Mouse (Mus musculus) forebrain, postnatal 0 days (tissue): Measurements from ENCODE around the gene BC067074. TPM values are rescaled to one million over a fixed set of nuclear protein-coding genes. Genes with fewer than 3 reads are reported as not detected.
"Not testable (repeated sequence)": the region's sequence is repeated elsewhere in the genome, so short reads cannot be mapped to it uniquely, and the experiment has no call there.

ENCODE experiments used
- ATAC-seq: fragments of 200-750 bp; cut with Nextera tagmentation; 2 replicates; pipeline ENCODE4 v1.8.0; 2017; ENCODE audit warnings: mild to moderate bottlenecking, moderate library complexity
- DNase-seq: peaks from one replicate; pipeline ENCODE4 v3.0.0-alpha.2; 2015
- H3K27ac ChIP-seq: fragments of 300-500 bp; sonication (generic); 2 replicates; pipeline ENCODE4 v1.5.1; 2014; ENCODE audit warnings: low read depth, mild to moderate bottlenecking, antibody characterized with exemption, low read length, moderate library complexity, mixed read lengths
- H3K27me3 ChIP-seq: fragments of 300-500 bp; sonication (generic); 2 replicates; pipeline ENCODE4 v1.6.1; 2014; ENCODE audit warnings: mild to moderate bottlenecking, low read length, mixed read lengths; ENCODE audit not compliant: insufficient read depth
- H3K36me3 ChIP-seq: fragments of 300-500 bp; sonication (generic); 2 replicates; pipeline ENCODE4 v1.6.1; 2014; ENCODE audit warnings: mild to moderate bottlenecking, moderate library complexity; ENCODE audit not compliant: insufficient read depth
- H3K4me1 ChIP-seq: fragments of 300-500 bp; sonication (generic); 2 replicates; pipeline ENCODE4 v1.6.1; 2014; ENCODE audit warnings: antibody characterized with exemption; ENCODE audit not compliant: insufficient read depth
- H3K4me2 ChIP-seq: fragments of 300-500 bp; sonication (generic); 2 replicates; pipeline ENCODE4 v1.6.1; 2014; ENCODE audit warnings: low read depth, mild to moderate bottlenecking, moderate library complexity
- H3K4me3 ChIP-seq: fragments of 300-500 bp; sonication (generic); 2 replicates; pipeline ENCODE4 v1.5.1; 2014; ENCODE audit warnings: low read depth, low read length, mixed read lengths
- H3K9ac ChIP-seq: fragments of 300-500 bp; sonication (generic); 2 replicates; pipeline ENCODE4 v1.6.1; 2014; ENCODE audit warnings: mild to moderate bottlenecking
- H3K9me3 ChIP-seq: fragments of 300-500 bp; sonication (generic); 2 replicates; pipeline ENCODE4 v1.6.1; 2016; ENCODE audit warnings: low read length
- CTCF ChIP-seq: sonication (generic); IDR thresholded peaks from 2 replicates; pipeline ENCODE4 v1.5.1; 2016; ENCODE audit warnings: antibody characterized with exemption, control low read depth, low read depth
- WGBS: fragments of 180-500 bp; shearing (Covaris S2); extraction: QIAGEN DNeasy Blood & Tissue Kit; methylation state at CpG from one replicate; pipeline ENCODE4 v1.1.7; 2014; 5-methylcytosine and 5-hydroxymethylcytosine counted together
- polyA plus RNA-seq: library from polyadenylated mRNA; unstranded; fragments of >200 nt; fragmentation: Nextera tagmentation; extraction: Ambion mirVana; gene quantifications from 2 replicates; pipeline ENCODE4 v1.2.1, GENCODE M21; 2015
- total RNA-seq: library from RNA; depleted of rRNA; stranded (reverse); fragments of >200 nt; gene quantifications from 2 replicates; pipeline ENCODE4 v1.2.3, GENCODE M21; 2014; rRNA removed

BC067074 gene
- total RNA-seq (1.2 and 1.5 TPM in 2 replicates), polyA plus RNA-seq (0.40 and 0.56 TPM in 2 replicates)

DNA sequence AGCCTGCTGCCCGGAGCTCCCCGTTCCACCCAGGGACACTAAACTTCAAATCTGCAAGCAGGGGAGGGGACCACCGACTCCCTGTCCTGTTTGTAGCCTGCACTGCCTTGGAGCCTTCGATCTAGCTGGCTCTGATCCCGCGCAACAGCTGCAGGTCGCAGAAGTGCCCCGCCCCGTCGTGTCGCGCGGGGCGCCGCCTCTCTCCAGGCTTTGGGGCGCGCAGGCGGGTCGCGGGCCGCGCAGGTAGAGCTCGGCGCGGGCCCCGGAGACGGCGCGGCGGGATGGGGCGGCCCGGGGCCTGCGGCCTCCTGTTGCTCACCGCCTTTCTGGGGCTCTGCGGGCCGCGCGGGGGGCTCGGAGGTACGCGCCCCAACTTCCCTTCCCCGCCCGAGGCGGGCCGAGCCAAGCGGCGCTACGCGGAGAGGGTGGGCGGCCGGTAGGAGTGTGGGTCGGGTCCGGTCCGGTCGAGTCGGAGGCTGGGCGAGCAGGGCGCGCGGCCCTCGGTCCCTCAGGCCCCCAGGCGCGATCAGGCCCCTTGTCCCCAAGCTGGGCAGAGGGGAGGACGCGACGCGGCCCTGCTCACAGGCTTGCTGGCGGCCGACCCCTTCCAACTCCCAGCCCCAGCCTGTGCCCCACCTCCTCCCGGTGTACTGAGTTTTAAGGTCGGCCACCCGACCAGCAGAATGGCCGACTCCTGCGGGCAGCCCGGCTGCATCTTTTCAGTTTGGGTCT lies at the start of gene BC067074:
Gene BC067074, plus strand, starts transcription at position 185 of the 732 bp plus-strand sequence.
- Histone ChIP-seq H3K36me3 (no peaks in the 10 kb centered on the region), H3K9ac (peak within 1 kb of the TSS; percentile 51), H3K4me2 (peak within 1 kb of the TSS; percentile 95), H3K9me3 (no peaks in the 10 kb centered on the region), H3K4me3 (peak within 1 kb of the TSS; percentile 49), H3K27me3 (peaks cover 10% of the 10 kb centered on the region), H3K4me1 (no peaks in the 10 kb centered on the region), H3K27ac (no peak within 1 kb of the TSS)
- no peak for TF ChIP-seq CTCF
- DNase-seq, result peak; percentile 40
- ATAC-seq, result peak; percentile 74
- WGBS, result 3% methylated on average over 65 of the region's 75 CpGs

DNA sequence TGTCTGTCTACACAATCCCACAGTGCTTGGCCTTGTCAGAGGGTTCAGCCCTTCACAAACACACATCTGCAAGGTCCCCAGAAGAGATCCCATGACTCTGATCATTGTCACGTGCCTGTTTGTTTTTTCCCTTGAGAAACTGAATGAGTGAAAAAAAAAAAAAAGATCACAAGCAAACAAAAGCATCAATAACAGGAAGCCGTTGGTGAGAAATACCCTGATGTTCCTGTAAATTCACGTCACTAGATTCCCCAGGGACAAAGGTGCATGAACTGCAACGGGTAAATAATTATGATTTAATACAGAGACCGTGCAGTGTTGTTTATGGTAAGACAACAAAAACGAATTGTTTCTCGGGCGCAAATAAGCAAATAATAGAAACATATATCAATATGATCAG lies 47.9 kb upstream of the BC067074 start:
- Histone ChIP-seq H3K27ac (no peak overlapping the region), H3K4me3 (no peak overlapping the region), H3K27me3 (no peaks in the 10 kb centered on the region), H3K4me2 (no peak overlapping the region), H3K9ac (no peak overlapping the region), H3K4me1 (no peaks in the 10 kb centered on the region), H3K36me3 (no peaks in the 10 kb centered on the region), H3K9me3 (no peaks in the 10 kb centered on the region)
- TF ChIP-seq CTCF, result no peak
- DNase-seq, result no peak
- no peak for ATAC-seq
- 82% methylated on average over 8 of the region's 8 CpGs for WGBS

DNA sequence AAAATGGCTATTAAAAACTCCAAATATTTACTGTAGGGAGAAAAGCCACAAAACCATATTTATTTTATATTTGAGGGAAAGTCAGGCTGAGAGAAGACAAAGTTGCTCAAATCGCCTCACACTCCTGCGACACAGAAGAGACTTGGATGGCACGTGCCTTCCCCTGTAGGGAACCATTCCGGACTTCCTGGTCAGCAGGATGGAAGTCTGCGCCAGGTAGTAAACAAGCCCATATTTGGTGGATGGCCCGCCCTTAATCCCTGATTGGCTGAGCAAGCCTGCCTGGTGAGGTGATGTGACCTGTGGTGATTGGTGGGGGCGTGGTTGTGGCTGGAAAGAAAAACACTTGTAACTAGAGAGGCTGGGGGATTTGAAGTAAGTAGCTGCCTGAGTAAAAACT lies 40.4 kb upstream of the BC067074 start:
- H3K36me3 ChIP-seq, DNase-seq, H3K9ac ChIP-seq, H3K4me1 ChIP-seq, H3K4me2 ChIP-seq, H3K9me3 ChIP-seq, H3K4me3 ChIP-seq, H3K27ac ChIP-seq, H3K27me3 ChIP-seq, ATAC-seq: not testable (repeated sequence)
- WGBS, result 86% methylated on average over 7 of the region's 7 CpGs

DNA sequence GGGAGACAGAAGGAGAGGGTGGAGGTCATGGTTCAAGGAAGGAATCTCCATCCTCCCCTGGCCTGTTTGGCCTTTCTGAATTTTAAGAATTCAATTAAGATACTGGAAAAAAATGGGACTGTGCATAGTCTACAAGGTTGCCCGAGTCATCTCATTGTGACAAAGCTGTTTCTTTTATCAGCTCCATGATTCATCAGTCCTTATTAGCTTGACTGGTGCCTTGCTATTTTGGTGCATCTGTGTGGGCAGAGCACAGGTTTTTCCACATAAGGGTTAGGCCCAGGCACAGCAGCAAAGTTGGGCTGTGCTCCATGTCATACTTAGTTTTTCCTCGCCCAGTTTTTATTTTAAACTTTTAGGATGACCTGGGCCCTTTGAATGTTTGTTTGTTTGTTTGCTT lies 36.2 kb upstream of the BC067074 start:
- no peak for TF ChIP-seq CTCF
- no peak for ATAC-seq
- no peaks in the 10 kb centered on the region for H3K4me1 ChIP-seq
- H3K9ac ChIP-seq, result no peak overlapping the region
- no peak overlapping the region for H3K27ac ChIP-seq
- H3K4me3 ChIP-seq, result no peak overlapping the region
- no peak overlapping the region for H3K4me2 ChIP-seq
- H3K9me3 ChIP-seq, result no peaks in the 10 kb centered on the region
- no peaks in the 10 kb centered on the region for H3K36me3 ChIP-seq
- 85% methylated on average over 2 of the region's 2 CpGs for WGBS
- H3K27me3 ChIP-seq, result no peaks in the 10 kb centered on the region
- no peak for DNase-seq

DNA sequence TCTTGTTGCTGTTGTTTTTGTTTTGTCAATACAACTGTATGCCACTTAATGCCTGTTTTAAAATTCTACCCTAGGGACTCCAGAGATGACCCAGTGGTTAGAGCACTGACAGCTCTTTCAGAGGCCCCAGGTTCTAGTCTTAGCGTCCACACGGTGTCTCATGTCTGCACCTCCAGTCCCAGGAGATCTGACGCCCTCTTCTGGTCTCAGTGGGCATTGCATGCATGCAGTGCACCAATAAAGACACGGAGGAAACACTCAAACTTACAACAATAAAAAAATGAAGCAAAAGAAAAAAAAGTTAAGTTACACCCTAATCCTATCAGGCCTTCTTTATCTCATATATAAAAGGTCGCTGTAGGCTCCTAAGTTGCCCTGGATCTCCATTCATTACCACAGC lies 35.8 kb upstream of the BC067074 start:
- H3K27me3 ChIP-seq, result no peaks in the 10 kb centered on the region
- H3K4me3 ChIP-seq, result no peak overlapping the region
- TF ChIP-seq CTCF, result peak; percentile 22; the same call in 1 of the 2 replicates
- H3K9me3 ChIP-seq, result no peaks in the 10 kb centered on the region
- no peak overlapping the region for H3K4me2 ChIP-seq
- no peaks in the 10 kb centered on the region for H3K36me3 ChIP-seq
- no peak for DNase-seq
- H3K27ac ChIP-seq, result no peak overlapping the region
- WGBS, result 49% methylated on average over 5 of the region's 5 CpGs
- H3K4me1 ChIP-seq, result no peaks in the 10 kb centered on the region
- no peak overlapping the region for H3K9ac ChIP-seq
- ATAC-seq, result no peak

DNA sequence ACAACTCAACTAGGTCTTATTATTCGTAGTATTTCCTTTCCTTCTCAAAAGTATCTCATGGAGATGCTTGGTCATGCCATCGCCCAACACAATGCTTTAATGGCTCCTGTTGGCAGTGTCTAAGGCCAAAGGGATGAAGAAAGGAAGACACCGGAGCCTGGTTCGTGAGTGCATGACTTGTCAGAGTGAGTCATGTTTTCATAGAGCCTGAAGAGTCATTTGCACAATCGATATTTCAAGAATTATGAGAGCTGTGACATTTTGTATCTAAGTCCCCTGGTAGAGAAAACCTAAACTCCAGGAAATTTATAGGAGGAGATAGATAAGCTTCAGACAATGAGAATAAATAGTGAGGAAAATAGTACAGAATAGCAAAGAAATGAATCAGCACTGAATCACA lies 33.7 kb upstream of the BC067074 start:
- TF ChIP-seq CTCF, result no peak
- no peak for ATAC-seq
- 90% methylated on average over 5 of the region's 5 CpGs for WGBS
- no peak overlapping the region for H3K9ac ChIP-seq
- no peaks in the 10 kb centered on the region for H3K36me3 ChIP-seq
- H3K4me3 ChIP-seq, result no peak overlapping the region
- no peak overlapping the region for H3K4me2 ChIP-seq
- no peaks in the 10 kb centered on the region for H3K9me3 ChIP-seq
- no peaks in the 10 kb centered on the region for H3K27me3 ChIP-seq
- H3K4me1 ChIP-seq, result no peaks in the 10 kb centered on the region
- H3K27ac ChIP-seq, result no peak overlapping the region
- DNase-seq, result no peak

DNA sequence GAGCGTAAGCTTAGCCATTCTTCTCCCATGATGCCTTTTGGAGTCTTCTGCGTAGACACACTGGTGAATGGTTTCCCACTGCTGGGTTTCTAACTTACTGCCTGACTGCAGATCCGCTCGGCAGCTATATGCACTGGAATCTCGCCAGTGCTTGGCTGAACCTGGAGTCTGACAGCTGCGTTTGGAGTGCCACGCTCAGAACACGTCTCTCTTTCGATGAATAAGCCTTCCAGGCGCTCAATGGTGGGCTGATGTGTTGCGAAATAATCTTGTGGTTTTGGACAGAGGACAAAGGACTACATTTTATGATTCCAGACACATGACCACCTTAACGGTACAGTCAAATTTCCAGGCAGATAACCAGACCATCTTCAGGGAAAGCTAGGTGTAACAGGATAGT lies 30.1 kb upstream of the BC067074 start:
- peak; percentile 63 for ATAC-seq
- WGBS, result 46% methylated on average over 12 of the region's 12 CpGs
- Histone ChIP-seq H3K4me2 (no peak overlapping the region), H3K4me1 (no peaks in the 10 kb centered on the region), H3K9ac (no peak overlapping the region), H3K36me3 (no peaks in the 10 kb centered on the region), H3K4me3 (no peak overlapping the region), H3K27me3 (no peaks in the 10 kb centered on the region; the same call in 1 of the 2 replicates), H3K9me3 (no peaks in the 10 kb centered on the region), H3K27ac (no peak overlapping the region)
- DNase-seq, result peak; percentile 72
- TF ChIP-seq CTCF, result no peak
